In the genomic region with DNA sequence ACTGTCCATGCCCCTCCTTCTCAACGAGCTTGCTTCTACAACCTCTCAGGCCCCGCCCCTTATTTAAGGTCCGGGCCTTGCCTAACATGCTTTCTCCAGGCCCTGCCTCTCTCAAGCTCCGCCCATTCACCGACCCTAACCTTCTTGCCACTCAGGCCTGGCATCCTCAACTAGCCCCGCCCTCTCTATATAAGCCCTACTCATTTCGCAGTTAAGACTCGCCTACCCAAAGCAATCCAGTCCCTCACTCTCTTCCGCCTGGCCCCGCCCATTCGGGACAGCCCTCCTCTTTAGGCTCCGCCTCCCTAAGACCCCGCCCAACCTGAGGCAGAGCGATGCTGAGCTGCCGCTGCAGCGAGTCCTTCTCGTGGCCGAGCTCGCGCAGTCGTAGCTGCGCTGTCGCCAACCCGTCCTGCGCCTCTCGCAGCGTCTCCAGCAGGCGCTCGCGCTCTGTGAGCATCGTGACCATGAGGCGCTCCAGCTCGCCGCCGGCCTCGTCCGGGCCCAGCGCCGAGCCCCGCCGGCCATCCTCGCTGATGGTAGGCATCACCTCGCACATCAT, we compare ENCODE assay signal across 7 mouse cellular contexts. TPM values are rescaled to one million over a fixed set of nuclear protein-coding genes. Genes with fewer than 3 reads are reported as not detected.
DNase-seq lines count a peak whose midpoint lies in the region; ATAC-seq and TF ChIP-seq lines count a peak whose summit lies in the region.

No protein-coding gene starts in this region.

- under 1% methylated on average over 43 of the region's 43 CpGs for WGBS in intestine, postnatal 0 days
- under 1% methylated on average over 43 of the region's 43 CpGs for WGBS in midbrain, embryonic 11.5 days

- TF ChIP-seq CTCF in intestine, postnatal 0 days (IDR thresholded peaks at IDR 0.05; ENCODE audit: low read depth), result peak; percentile 30; the same call in 1 of the 2 replicates

- no peak overlapping the region for H3K9ac ChIP-seq in intestine, postnatal 0 days (ENCODE audit: low read depth, low read length)
- H3K9ac ChIP-seq in midbrain, embryonic 11.5 days (ENCODE audit: low read length), result peak overlapping the region; percentile 65

- intact Hi-C loops in left cerebral cortex, postnatal 4 days (cut with DNase I), result no loop called here

- H3K4me2 ChIP-seq in intestine, postnatal 0 days (replicated peaks; ENCODE audit: low read depth), result peak overlapping the region; percentile 73
- peak overlapping the region; percentile 76 for H3K4me2 ChIP-seq in midbrain, embryonic 11.5 days

- no peaks in the 10 kb centered on the region for H3K4me1 ChIP-seq in intestine, postnatal 0 days (replicated peaks; ENCODE audit: control insufficient read depth, insufficient read depth, low read length)
- H3K4me1 ChIP-seq in midbrain, embryonic 11.5 days (ENCODE audit: control insufficient read depth, insufficient read depth, low read length), result peaks cover 10% of the 10 kb centered on the region

- no peaks in the 10 kb centered on the region for H3K9me3 ChIP-seq in intestine, postnatal 0 days (ENCODE audit: control insufficient read depth)
- H3K9me3 ChIP-seq in midbrain, embryonic 11.5 days (ENCODE audit: control insufficient read depth, low read length), result no peaks in the 10 kb centered on the region

- peak overlapping the region; percentile 31 for H3K4me3 ChIP-seq in intestine, postnatal 0 days (ENCODE audit: low read depth, low read length)
- H3K4me3 ChIP-seq in midbrain, embryonic 11.5 days (ENCODE audit: low read depth, low read length), result peak overlapping the region; percentile 40

- H3K27ac ChIP-seq in intestine, postnatal 0 days (ENCODE audit: low read depth, low read length), result no peak overlapping the region
- H3K27ac ChIP-seq in midbrain, embryonic 11.5 days (ENCODE audit: low read depth, low read length), result no peak overlapping the region

- no peaks in the 10 kb centered on the region for H3K36me3 ChIP-seq in intestine, postnatal 0 days (ENCODE audit: control insufficient read depth, insufficient read depth)
- no peaks in the 10 kb centered on the region for H3K36me3 ChIP-seq in midbrain, embryonic 11.5 days (ENCODE audit: control insufficient read depth, insufficient read depth, low read length)

- peak; percentile 63 for ATAC-seq in intestine, postnatal 0 days
- ATAC-seq in midbrain, embryonic 11.5 days (ENCODE audit: low FRiP score), result peak; percentile 89

- peak; percentile 100 for DNase-seq in ZHBTc4 (ENCODE audit: low read depth, low spot score)
- DNase-seq in cerebellum, postnatal 36 days, result peak; percentile 82 to 86
- peak; percentile 56 for DNase-seq in gastrocnemius, postnatal 25 days
- peak; percentile 91 for DNase-seq in left cerebral cortex, postnatal 4 days
- DNase-seq in midbrain, embryonic 11.5 days (ENCODE audit: low spot score, missing footprints), result peak; percentile 98
- peak; percentile 71 to 75 for DNase-seq in right cerebral cortex, postnatal 36 days (ENCODE audit: low spot score in 2 of 2)

- peaks cover 46% of the 10 kb centered on the region for H3K27me3 ChIP-seq in intestine, postnatal 0 days (replicated peaks; ENCODE audit: control insufficient read depth, insufficient read depth, low read length)
- H3K27me3 ChIP-seq in midbrain, embryonic 11.5 days (ENCODE audit: control insufficient read depth, insufficient read depth, low read length), result peaks cover 24% of the 10 kb centered on the region

RNA-seq across cellular contexts. Expression of gene Ppfia3, which starts 5.5 kb away (rescaled TPM):
- under 1 TPM; 0.18 to 0.38 TPM for total RNA-seq in gastrocnemius, postnatal 25 days (2021)
- polyA plus RNA-seq in intestine, postnatal 0 days (2015; fragmentation: Nextera tagmentation; extraction: Ambion mirVana), result 24.5 and 24.8 TPM in 2 replicates
- 100 to 1,000 TPM; 106 to 108 TPM for total RNA-seq in left cerebral cortex, postnatal 4 days (2021)
- 7.7 and 8.1 TPM in 2 replicates for polyA plus RNA-seq in midbrain, embryonic 11.5 days (2014; fragmentation: Nextera tagmentation; extraction: Ambion mirVana)

RNA-seq across cellular contexts. Expression of gene Lin7b, which starts 9.1 kb away (rescaled TPM):
- under 1 TPM in 1 of 2 experiments, not detected in 1; 0.67 TPM for total RNA-seq in gastrocnemius, postnatal 25 days (2021)
- polyA plus RNA-seq in intestine, postnatal 0 days (2015; fragmentation: Nextera tagmentation; extraction: Ambion mirVana), result 3.4 TPM in 2 replicates
- total RNA-seq in left cerebral cortex, postnatal 4 days (2021), result 10 to 100 TPM; 60.4 to 68.3 TPM
- polyA plus RNA-seq in midbrain, embryonic 11.5 days (2014; fragmentation: Nextera tagmentation; extraction: Ambion mirVana), result 0.75 and 1.2 TPM in 2 replicates

RNA-seq across cellular contexts. Expression of gene Hrc, which starts 26.2 kb away (rescaled TPM):
- total RNA-seq in gastrocnemius, postnatal 25 days (2021), result 100 to 1,000 TPM; 812 to 910 TPM
- 0.76 and 0.88 TPM in 2 replicates for polyA plus RNA-seq in intestine, postnatal 0 days (2015; fragmentation: Nextera tagmentation; extraction: Ambion mirVana)
- under 1 TPM; 0.36 to 0.38 TPM for total RNA-seq in left cerebral cortex, postnatal 4 days (2021)
- 0.11 and 0.19 TPM in 2 replicates for polyA plus RNA-seq in midbrain, embryonic 11.5 days (2014; fragmentation: Nextera tagmentation; extraction: Ambion mirVana)

RNA-seq across cellular contexts. Expression of gene Trpm4, which starts 27.7 kb away (rescaled TPM):
- 10 to 100 TPM; 17.0 to 18.3 TPM for total RNA-seq in gastrocnemius, postnatal 25 days (2021)
- polyA plus RNA-seq in intestine, postnatal 0 days (2015; fragmentation: Nextera tagmentation; extraction: Ambion mirVana), result 49.4 and 55.1 TPM in 2 replicates
- total RNA-seq in left cerebral cortex, postnatal 4 days (2021), result 10 to 100 TPM; 32.1 to 33.8 TPM
- polyA plus RNA-seq in midbrain, embryonic 11.5 days (2014; fragmentation: Nextera tagmentation; extraction: Ambion mirVana), result 4.4 and 6.1 TPM in 2 replicates

RNA-seq across cellular contexts. Expression of gene Snrnp70, which starts 34.2 kb away (rescaled TPM):
- 10 to 100 TPM; 76.1 to 78.0 TPM for total RNA-seq in gastrocnemius, postnatal 25 days (2021)
- 81.3 and 85.5 TPM in 2 replicates for polyA plus RNA-seq in intestine, postnatal 0 days (2015; fragmentation: Nextera tagmentation; extraction: Ambion mirVana)
- 100 to 1,000 TPM; 453 to 460 TPM for total RNA-seq in left cerebral cortex, postnatal 4 days (2021)
- 62.0 and 70.9 TPM in 2 replicates for polyA plus RNA-seq in midbrain, embryonic 11.5 days (2014; fragmentation: Nextera tagmentation; extraction: Ambion mirVana)

Comparison
In these comparisons a context has a peak if more than half of its experiments do, and no peak if none do; other contexts are left out.
1. RNA of gene Ppfia3, which starts 5.5 kb away (total RNA-seq): 106 to 108 TPM in left cerebral cortex, postnatal 4 days; 0.18 to 0.38 TPM in gastrocnemius, postnatal 25 days; every median in the first group is over 10 times any median in the second.
2. RNA of gene Lin7b, which starts 9.1 kb away (total RNA-seq): 60.4 to 68.3 TPM in left cerebral cortex, postnatal 4 days; 0.67 TPM in gastrocnemius, postnatal 25 days; every median in the first group is over 10 times any median in the second.
3. RNA of gene Hrc, which starts 26.2 kb away (total RNA-seq): 812 to 910 TPM in gastrocnemius, postnatal 25 days; 0.36 to 0.38 TPM in left cerebral cortex, postnatal 4 days; every median in the first group is over 100 times any median in the second.
4. Peak in every context shown above with its lines, with median percentiles within 50 percentile points of each other: DNase-seq.